Mouse (Mus musculus): ENCODE measurements around the gene Opn4. TPM values are rescaled to one million over a fixed set of nuclear protein-coding genes. Genes with fewer than 3 reads are reported as not detected.

The Opn4 gene
- polyA plus RNA-seq, 1 experiment from 2014 or later: not detected

DNA sequence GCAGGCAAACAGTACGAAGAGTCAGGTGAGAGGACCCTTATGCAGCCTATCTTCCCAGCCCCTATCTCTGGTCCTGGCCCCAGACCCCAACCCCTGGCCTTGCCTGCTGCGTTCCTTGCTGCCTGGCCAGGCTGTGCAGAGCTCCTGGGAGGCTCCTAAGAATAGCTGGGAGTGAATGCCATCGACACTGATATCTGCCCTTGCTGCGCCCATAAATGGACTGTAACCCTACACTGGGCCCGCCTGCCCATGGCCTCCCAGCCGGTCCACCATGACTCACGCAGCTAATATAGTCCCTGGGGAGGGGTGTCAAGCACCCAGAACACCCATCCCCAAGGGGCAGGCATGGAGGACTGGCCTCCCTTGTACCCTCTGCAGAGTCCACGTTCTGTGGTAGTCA is 11.4 kb downstream of the Opn4 start, which contains the start of gene Ldb3:
Gene Ldb3 (minus strand): TSS at position 185 of the 400 bp plus-strand sequence.
- Histone ChIP-seq H3K27ac (replicated peaks; ENCODE audit: low read depth, low read length) (no peak within 1 kb of the TSS), H3K9me3 (ENCODE audit: control insufficient read depth, low read length) (no peaks in the 10 kb centered on the region), H3K4me1 (ENCODE audit: control insufficient read depth, insufficient read depth, low read length) (no peaks in the 10 kb centered on the region), H3K9ac (ENCODE audit: low read length) (no peak within 1 kb of the TSS), H3K4me2 (ENCODE audit: low read depth, severe bottlenecking) (no peak within 1 kb of the TSS), H3K4me3 (ENCODE audit: low read depth, low read length) (no peak within 1 kb of the TSS), H3K36me3 (ENCODE audit: control insufficient read depth, insufficient read depth, low read length) (no peaks in the 10 kb centered on the region), H3K27me3 (ENCODE audit: control insufficient read depth, insufficient read depth, low read length) (no peaks in the 10 kb centered on the region)
- ATAC-seq (ENCODE audit: insufficient number of reproducible peaks, low FRiP score, low TSS enrichment, low read depth) (no peak), DNase-seq (ENCODE audit: low spot score) (no peak)
- 50% methylated on average over 8 of the region's 8 CpGs for WGBS

DNA sequence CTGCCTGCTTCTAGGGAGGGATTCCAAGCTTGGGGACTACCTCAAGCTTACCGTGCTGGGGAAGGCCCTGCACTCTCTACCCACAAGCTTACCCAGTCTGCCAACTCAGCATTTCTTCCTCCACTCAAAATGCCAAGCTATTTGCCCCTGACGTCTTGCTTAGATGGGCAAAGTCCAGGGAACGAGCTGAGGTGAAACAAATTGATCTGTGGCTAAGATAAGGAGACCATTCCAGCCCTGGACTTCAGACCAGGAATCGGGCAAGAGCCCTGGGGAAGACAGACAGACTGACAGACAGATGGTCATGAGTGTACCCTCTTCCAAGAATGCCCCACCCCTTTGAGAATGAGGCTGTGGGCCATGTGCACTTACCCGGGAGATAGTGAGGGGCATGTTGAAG is 11.9 kb downstream of the Opn4 start:
- H3K4me1 ChIP-seq (ENCODE audit: control insufficient read depth, insufficient read depth, low read length): no peaks in the 10 kb centered on the region
- H3K36me3 ChIP-seq (ENCODE audit: control insufficient read depth, insufficient read depth, low read length): no peaks in the 10 kb centered on the region
- no peaks in the 10 kb centered on the region for H3K27me3 ChIP-seq (ENCODE audit: control insufficient read depth, insufficient read depth, low read length)
- no peaks in the 10 kb centered on the region for H3K9me3 ChIP-seq (ENCODE audit: control insufficient read depth, low read length)
- no peak overlapping the region for H3K4me3 ChIP-seq (ENCODE audit: low read depth, low read length)
- H3K27ac ChIP-seq (replicated peaks; ENCODE audit: low read depth, low read length): no peak overlapping the region
- H3K4me2 ChIP-seq (ENCODE audit: low read depth, severe bottlenecking): no peak overlapping the region
- ATAC-seq (ENCODE audit: insufficient number of reproducible peaks, low FRiP score, low TSS enrichment, low read depth) (no peak), DNase-seq (ENCODE audit: low spot score) (no peak)
- no peak overlapping the region for H3K9ac ChIP-seq (ENCODE audit: low read length)
- WGBS: 68% methylated on average over 5 of the region's 5 CpGs

DNA sequence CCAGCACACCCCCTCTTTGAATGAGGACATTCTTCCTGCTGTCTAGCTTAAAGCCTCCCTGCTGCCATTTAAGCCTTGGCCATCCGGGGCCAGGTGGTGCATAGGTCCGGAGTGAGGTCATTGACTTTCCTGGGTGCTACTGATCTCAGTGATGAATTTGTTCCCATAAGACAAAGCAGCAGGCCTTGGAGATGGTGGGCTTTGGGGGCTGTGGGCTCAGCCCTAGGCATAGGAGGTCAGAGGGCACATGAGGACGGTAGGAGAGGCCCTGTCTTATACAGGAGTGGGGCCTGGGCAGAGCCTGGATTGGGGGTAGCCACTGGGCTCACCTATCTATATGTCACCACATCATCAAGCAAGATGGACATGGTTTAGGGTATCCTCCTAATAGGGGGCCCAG is 13.1 kb downstream of the Opn4 start:
- DNase-seq (ENCODE audit: low spot score) (no peak), ATAC-seq (ENCODE audit: insufficient number of reproducible peaks, low FRiP score, low TSS enrichment, low read depth) (no peak)
- H3K4me1 ChIP-seq (ENCODE audit: control insufficient read depth, insufficient read depth, low read length): no peaks in the 10 kb centered on the region
- no peaks in the 10 kb centered on the region for H3K36me3 ChIP-seq (ENCODE audit: control insufficient read depth, insufficient read depth, low read length)
- no peak overlapping the region for H3K4me2 ChIP-seq (ENCODE audit: low read depth, severe bottlenecking)
- no peaks in the 10 kb centered on the region for H3K9me3 ChIP-seq (ENCODE audit: control insufficient read depth, low read length)
- no peaks in the 10 kb centered on the region for H3K27me3 ChIP-seq (ENCODE audit: control insufficient read depth, insufficient read depth, low read length)
- H3K9ac ChIP-seq (ENCODE audit: low read length): no peak overlapping the region
- 87% methylated on average over 3 of the region's 3 CpGs for WGBS
- H3K27ac ChIP-seq (replicated peaks; ENCODE audit: low read depth, low read length): no peak overlapping the region
- no peak overlapping the region for H3K4me3 ChIP-seq (ENCODE audit: low read depth, low read length)

DNA sequence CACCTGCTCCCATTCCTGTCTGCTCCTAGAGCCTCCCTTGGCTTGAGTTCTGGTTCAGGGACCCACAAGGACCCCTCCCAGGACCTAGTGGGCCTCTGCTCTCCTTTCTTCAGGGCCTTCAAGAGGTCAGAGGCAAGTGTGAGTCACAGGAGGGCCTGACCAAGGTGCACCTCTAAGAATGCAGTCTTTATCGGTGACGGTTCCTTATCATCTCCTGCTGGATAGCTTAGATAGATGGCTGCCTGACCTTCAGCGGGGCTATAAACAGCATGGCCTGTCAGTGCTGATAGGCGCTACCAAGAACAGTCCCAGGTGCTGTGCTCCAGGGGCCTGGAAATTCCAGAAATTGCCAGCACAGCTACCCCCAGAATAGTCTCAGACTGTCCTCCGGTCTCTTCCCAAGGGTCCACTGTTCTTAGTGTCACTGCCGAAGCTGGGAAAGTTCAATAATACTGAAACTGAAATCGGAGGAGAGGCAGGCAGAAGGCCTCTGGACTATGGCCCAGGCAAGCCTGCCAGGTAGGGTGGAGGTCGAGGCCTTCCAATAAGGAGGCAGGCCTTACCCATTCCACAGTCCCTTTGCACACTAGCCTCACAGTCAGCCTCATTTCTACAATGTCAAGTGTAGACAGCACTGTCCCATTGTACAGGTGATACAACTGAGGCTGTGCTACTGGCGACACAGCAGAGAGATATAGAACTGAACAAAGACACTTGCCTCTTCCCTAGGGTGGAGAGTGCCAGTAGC is 14.4 kb downstream of the Opn4 start:
- no peak for ATAC-seq (ENCODE audit: insufficient number of reproducible peaks, low FRiP score, low TSS enrichment, low read depth)
- H3K9me3 ChIP-seq (ENCODE audit: control insufficient read depth, low read length): no peaks in the 10 kb centered on the region
- no peak overlapping the region for H3K9ac ChIP-seq (ENCODE audit: low read length)
- no peaks in the 10 kb centered on the region for H3K4me1 ChIP-seq (ENCODE audit: control insufficient read depth, insufficient read depth, low read length)
- no peak for DNase-seq (ENCODE audit: low spot score)
- H3K4me2 ChIP-seq (ENCODE audit: low read depth, severe bottlenecking): no peak overlapping the region
- no peak overlapping the region for H3K27ac ChIP-seq (replicated peaks; ENCODE audit: low read depth, low read length)
- H3K36me3 ChIP-seq (ENCODE audit: control insufficient read depth, insufficient read depth, low read length): no peaks in the 10 kb centered on the region
- no peaks in the 10 kb centered on the region for H3K27me3 ChIP-seq (ENCODE audit: control insufficient read depth, insufficient read depth, low read length)
- H3K4me3 ChIP-seq (ENCODE audit: low read depth, low read length): no peak overlapping the region
- 82% methylated on average over 9 of the region's 9 CpGs for WGBS

DNA sequence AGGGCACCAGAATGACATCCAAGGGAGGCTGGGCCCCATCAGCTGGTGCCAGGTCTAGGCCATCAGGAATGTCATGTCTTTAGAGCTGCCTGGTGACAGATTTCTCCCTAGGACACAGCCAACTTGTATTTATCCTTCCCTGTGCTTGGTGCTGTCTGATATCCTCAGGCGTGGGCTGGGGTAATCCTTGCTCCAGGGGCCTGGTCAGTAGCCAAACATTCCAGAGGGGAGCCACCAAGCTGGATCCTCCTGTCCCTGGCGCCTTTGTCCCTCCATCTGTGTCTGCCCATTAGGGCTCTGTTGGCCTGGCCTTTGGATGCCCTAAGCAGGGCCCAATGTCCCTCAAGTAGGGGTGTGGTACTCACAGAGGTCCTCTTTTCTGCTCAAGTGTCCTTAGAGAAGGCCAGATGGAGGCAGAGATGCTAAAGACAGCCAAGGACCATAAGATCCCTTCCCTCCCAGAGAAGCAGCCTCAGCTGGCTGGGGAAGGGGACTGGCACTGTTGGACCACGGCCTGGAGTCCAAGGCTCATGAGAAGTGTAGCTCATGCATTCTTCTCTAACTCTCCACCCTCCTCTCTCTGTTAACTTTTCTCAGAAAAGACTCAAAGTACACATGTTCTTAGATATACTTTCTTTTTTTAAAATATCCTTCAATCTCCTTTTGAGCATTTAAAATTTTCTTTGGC is 17.1 kb downstream of the Opn4 start:
- H3K4me1 ChIP-seq (ENCODE audit: control insufficient read depth, insufficient read depth, low read length): no peaks in the 10 kb centered on the region
- no peak overlapping the region for H3K4me3 ChIP-seq (ENCODE audit: low read depth, low read length)
- ATAC-seq (ENCODE audit: insufficient number of reproducible peaks, low FRiP score, low TSS enrichment, low read depth) (no peak), DNase-seq (ENCODE audit: low spot score) (no peak)
- H3K4me2 ChIP-seq (ENCODE audit: low read depth, severe bottlenecking): no peak overlapping the region
- H3K9me3 ChIP-seq (ENCODE audit: control insufficient read depth, low read length): no peaks in the 10 kb centered on the region
- H3K27ac ChIP-seq (replicated peaks; ENCODE audit: low read depth, low read length): no peak overlapping the region
- H3K36me3 ChIP-seq (ENCODE audit: control insufficient read depth, insufficient read depth, low read length): no peaks in the 10 kb centered on the region
- H3K9ac ChIP-seq (ENCODE audit: low read length): no peak overlapping the region
- H3K27me3 ChIP-seq (ENCODE audit: control insufficient read depth, insufficient read depth, low read length): no peaks in the 10 kb centered on the region
- WGBS: 69% methylated on average over 3 of the region's 3 CpGs

DNA sequence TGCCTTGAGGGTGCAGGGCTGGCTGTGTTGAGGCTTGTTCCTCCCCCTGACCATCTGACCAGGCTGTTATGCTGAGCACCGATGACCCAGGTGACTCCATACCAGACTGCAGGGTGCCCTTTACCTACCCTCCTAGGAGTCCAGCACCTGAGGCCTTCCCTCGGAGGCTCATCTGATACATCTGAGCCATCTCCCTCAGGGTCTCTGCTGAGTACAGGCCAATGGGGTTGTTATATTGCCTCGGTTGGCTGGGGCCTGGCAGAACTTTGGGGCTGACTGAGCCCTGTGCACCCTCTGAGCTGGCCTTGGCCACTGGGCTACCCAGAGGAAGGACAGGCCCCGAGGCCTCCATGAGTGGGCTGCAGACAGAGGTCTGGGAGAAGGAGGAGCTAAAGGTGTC is 23.1 kb downstream of the Opn4 start:
- DNase-seq (ENCODE audit: low spot score): no peak
- no peak overlapping the region for H3K4me2 ChIP-seq (ENCODE audit: low read depth, severe bottlenecking)
- WGBS: 73% methylated on average over 4 of the region's 4 CpGs
- H3K4me1 ChIP-seq (ENCODE audit: control insufficient read depth, insufficient read depth, low read length): no peaks in the 10 kb centered on the region
- no peak overlapping the region for H3K27ac ChIP-seq (replicated peaks; ENCODE audit: low read depth, low read length)
- H3K4me3 ChIP-seq (ENCODE audit: low read depth, low read length): no peak overlapping the region
- H3K27me3 ChIP-seq (ENCODE audit: control insufficient read depth, insufficient read depth, low read length): no peaks in the 10 kb centered on the region
- no peaks in the 10 kb centered on the region; the same call in 1 of the 2 replicates for H3K9me3 ChIP-seq (ENCODE audit: control insufficient read depth, low read length)
- no peak overlapping the region for H3K9ac ChIP-seq (ENCODE audit: low read length)
- ATAC-seq (ENCODE audit: insufficient number of reproducible peaks, low FRiP score, low TSS enrichment, low read depth): 0 out of 2 replicates have a peak, but pooled peaks have one; percentile 12
- no peaks in the 10 kb centered on the region for H3K36me3 ChIP-seq (ENCODE audit: control insufficient read depth, insufficient read depth, low read length)

DNA sequence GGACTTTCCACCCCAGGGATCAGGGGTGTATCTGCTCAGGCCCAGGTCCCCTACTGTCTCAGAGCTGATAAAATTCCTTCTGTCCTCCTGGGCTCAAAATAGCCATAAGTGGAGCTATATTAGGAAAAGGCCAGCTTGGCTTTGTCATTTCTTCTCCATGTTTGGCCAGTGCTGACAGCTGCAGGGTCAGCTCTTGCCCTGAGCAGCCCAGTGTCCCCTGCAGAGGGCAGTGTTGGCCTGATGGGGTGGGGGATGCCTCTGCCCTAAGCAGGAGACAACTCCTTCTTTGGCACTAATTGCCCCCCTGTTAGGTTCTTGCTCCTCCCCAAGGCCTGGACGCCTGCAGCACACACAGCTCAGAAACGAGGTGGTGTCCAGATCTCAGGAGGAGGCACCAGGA is 25.9 kb downstream of the Opn4 start:
- DNase-seq (ENCODE audit: low spot score): no peak
- Histone ChIP-seq H3K36me3 (ENCODE audit: control insufficient read depth, insufficient read depth, low read length) (no peaks in the 10 kb centered on the region), H3K27ac (replicated peaks; ENCODE audit: low read depth, low read length) (no peak overlapping the region), H3K27me3 (ENCODE audit: control insufficient read depth, insufficient read depth, low read length) (no peaks in the 10 kb centered on the region), H3K4me1 (ENCODE audit: control insufficient read depth, insufficient read depth, low read length) (no peaks in the 10 kb centered on the region), H3K4me2 (ENCODE audit: low read depth, severe bottlenecking) (no peak overlapping the region), H3K4me3 (ENCODE audit: low read depth, low read length) (no peak overlapping the region), H3K9me3 (ENCODE audit: control insufficient read depth, low read length) (no peaks in the 10 kb centered on the region; the same call in 1 of the 2 replicates), H3K9ac (ENCODE audit: low read length) (no peak overlapping the region)
- WGBS: 39% methylated on average over 2 of the region's 2 CpGs
- ATAC-seq (ENCODE audit: insufficient number of reproducible peaks, low FRiP score, low TSS enrichment, low read depth): no peak

DNA sequence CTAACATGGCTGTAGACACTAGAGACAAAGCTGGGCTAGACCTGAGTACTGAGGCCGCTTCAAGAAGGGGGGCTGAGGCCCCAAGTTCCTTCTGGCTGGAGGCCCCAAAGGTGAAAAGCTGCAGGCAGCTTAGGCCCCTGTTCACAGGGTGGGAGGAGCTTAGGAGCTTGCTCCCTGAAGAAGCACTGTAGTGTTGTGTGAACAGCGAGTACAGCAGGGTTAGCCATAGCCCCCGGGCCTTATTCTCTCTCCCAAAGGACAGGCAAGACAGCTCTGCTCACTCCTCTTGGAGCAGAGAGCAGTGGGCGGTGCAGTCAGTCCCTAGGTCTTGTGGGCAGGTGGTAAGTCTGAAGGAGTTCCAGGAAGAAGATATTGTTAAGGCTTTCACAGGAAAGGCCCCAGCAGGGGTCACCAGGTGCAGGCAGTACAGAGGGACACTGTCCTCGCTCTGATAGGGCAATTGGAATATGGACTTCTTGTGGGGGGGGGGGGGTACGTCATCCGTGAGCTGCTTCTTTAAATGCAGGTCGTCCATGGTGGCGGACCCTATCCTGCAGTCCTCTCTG is 26.5 kb downstream of the Opn4 start:
- DNase-seq (ENCODE audit: low spot score) (no peak), ATAC-seq (ENCODE audit: insufficient number of reproducible peaks, low FRiP score, low TSS enrichment, low read depth) (no peak)
- no peaks in the 10 kb centered on the region; the same call in 1 of the 2 replicates for H3K9me3 ChIP-seq (ENCODE audit: control insufficient read depth, low read length)
- no peak overlapping the region; the same call in 1 of the 2 replicates for H3K4me2 ChIP-seq (ENCODE audit: low read depth, severe bottlenecking)
- no peak overlapping the region for H3K9ac ChIP-seq (ENCODE audit: low read length)
- H3K27me3 ChIP-seq (ENCODE audit: control insufficient read depth, insufficient read depth, low read length): no peaks in the 10 kb centered on the region
- WGBS: 70% methylated on average over 9 of the region's 9 CpGs
- H3K27ac ChIP-seq (replicated peaks; ENCODE audit: low read depth, low read length): no peak overlapping the region
- peaks cover 4% of the 10 kb centered on the region; the same call in 1 of the 2 replicates for H3K4me1 ChIP-seq (ENCODE audit: control insufficient read depth, insufficient read depth, low read length)
- no peak overlapping the region for H3K4me3 ChIP-seq (ENCODE audit: low read depth, low read length)
- no peaks in the 10 kb centered on the region for H3K36me3 ChIP-seq (ENCODE audit: control insufficient read depth, insufficient read depth, low read length)

All from limb, embryonic 11.5 days (tissue).